Mouse (Mus musculus) gastrocnemius, postnatal 14 days (tissue): Measurements from ENCODE around the gene Dnajb14. TPM values are rescaled to one million over a fixed set of nuclear protein-coding genes. Genes with fewer than 3 reads are reported as not detected.
"Not testable (repeated sequence)": the region's sequence is repeated elsewhere in the genome, so short reads cannot be mapped to it uniquely, and the experiment has no call there.

ENCODE experiments used
- DNase-seq: peaks from one replicate; pipeline ENCODE4 v3.0.0; 2021; ENCODE audit warnings: mixed read lengths
- intact Hi-C: fragments of 180-260 bp; cut with DNase I; formaldehyde crosslinking; loops from one replicate; pipeline ENCODE4 v1.15.1; 2025; ENCODE audit warnings: low total_unique reads
- total RNA-seq, 2 experiments: library from RNA; stranded (reverse); gene quantifications; 2 replicates each; pipeline ENCODE4 v1.2.3; 2021

The Dnajb14 gene
- total RNA-seq, 2 experiments from 2014 or later, result 7.2 to 9.6 TPM

DNA sequence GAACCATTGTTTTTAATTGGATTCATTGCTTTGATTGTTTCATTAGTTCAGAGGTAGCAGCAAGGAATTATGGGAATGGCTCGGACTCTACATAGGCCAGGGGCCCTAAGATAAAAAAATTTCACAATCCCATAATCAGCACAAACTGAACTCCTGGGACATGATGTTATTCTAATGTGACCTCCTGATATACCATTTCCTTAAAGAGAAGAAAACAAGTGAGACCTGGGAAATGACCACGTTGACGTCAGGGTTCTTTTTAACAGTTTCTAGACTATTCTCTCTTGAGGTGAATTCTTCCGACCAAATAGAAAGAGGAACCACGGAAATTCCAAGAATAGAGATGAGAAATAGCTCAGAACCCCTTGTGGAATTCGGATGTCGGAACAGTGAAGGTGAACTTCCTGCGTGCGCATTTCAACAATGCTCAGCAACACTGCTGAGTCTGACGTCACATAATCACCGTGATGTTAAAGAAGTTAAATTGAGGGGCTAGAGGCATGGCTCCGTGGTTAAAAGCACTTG, 74.7 kb downstream of the Dnajb14 start:
- intact Hi-C loops, result no loop called here
- DNase-seq, result no peak

- DNase-seq, result no peak
- intact Hi-C loops, result no loop called here
Measured at GRCm38 (mm10) chr3:137943737-137944154, 76.3 kb downstream of the Dnajb14 start.

GRCm38 (mm10) chr3:137946827-137947226, 79.4 kb downstream of the Dnajb14 start:
- intact Hi-C loops, result no loop called here
- DNase-seq, result no peak

- intact Hi-C loops, result no loop called here
- DNase-seq, result no peak
Measured at GRCm38 (mm10) chr3:137947525-137947924, 80.0 kb downstream of the Dnajb14 start.

DNA sequence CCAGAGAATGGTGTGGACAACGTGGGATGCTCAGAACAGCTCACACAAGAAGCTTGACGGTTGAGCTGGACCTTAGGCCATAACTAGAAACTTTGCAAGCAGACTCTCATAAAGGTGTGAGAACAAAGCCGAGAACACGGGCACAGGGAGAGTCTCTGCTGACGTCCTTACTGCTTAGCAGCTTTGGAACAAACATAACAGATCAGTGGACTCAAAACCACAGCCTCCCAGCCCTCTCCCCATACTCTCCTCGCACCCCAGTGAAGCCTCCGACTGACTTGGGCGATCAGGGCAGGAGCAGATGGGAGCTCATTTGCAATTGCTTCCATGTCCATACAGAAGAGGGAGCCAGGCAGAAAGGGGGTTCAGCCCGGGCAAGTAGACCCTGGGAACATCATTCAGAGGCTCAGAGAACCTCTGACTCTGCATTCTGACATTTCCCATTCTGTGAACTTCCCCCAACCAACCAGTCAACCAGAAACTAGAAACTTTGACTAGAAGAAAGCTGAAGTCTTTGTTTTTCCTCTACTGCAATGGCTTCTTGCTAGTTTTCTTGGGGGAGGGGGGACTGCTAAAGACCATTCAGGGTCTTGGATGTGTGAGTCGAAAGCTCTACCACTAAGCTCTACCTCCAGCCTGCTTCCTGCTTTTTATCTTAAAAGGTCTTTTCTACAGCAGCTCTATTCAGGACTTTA, 82.9 kb downstream of the Dnajb14 start:
- intact Hi-C loops, result no loop called here
- no peak for DNase-seq

- intact Hi-C loops, DNase-seq: not testable (repeated sequence)
Measured at GRCm38 (mm10) chr3:137951302-137951701, 83.8 kb downstream of the Dnajb14 start.

GRCm38 (mm10) chr3:137951819-137952218, 84.3 kb downstream of the Dnajb14 start:
- intact Hi-C loops, result no loop called here
- DNase-seq, result no peak

DNA sequence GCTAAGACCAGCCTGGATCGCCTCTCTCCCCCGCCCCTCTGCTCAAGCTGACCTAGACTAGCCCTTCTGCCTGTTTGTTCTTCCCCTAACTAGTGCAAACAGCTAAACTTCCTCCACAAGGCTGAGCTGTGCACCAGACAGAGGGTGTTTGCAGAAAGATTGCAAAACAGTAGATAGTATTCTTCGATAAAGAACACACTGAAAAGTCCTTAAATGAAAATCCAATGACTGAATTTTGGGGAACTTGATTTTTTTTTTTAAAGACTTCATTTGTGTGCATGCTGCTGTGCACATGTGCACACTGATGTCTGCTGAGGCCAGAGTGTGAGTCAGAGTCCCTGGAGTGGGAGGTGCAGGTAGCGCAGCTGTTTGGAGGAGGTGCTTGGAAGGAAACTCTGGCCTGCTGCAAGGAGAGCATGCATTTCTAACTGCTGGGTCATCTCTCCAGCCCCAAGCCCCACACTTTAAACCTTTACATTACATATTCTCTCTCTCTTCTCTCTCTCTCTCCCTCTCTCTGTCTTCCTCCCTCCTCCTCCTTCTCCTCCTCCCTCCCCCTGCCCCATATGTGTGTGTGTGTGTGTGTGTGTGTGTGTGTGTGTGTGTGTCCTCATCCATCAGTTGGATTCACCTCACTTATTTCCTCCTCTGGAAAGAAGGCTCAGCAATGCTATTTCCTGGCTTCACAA, 84.9 kb downstream of the Dnajb14 start:
- DNase-seq, result peak; percentile 40
- intact Hi-C loops, result no loop called here

DNA sequence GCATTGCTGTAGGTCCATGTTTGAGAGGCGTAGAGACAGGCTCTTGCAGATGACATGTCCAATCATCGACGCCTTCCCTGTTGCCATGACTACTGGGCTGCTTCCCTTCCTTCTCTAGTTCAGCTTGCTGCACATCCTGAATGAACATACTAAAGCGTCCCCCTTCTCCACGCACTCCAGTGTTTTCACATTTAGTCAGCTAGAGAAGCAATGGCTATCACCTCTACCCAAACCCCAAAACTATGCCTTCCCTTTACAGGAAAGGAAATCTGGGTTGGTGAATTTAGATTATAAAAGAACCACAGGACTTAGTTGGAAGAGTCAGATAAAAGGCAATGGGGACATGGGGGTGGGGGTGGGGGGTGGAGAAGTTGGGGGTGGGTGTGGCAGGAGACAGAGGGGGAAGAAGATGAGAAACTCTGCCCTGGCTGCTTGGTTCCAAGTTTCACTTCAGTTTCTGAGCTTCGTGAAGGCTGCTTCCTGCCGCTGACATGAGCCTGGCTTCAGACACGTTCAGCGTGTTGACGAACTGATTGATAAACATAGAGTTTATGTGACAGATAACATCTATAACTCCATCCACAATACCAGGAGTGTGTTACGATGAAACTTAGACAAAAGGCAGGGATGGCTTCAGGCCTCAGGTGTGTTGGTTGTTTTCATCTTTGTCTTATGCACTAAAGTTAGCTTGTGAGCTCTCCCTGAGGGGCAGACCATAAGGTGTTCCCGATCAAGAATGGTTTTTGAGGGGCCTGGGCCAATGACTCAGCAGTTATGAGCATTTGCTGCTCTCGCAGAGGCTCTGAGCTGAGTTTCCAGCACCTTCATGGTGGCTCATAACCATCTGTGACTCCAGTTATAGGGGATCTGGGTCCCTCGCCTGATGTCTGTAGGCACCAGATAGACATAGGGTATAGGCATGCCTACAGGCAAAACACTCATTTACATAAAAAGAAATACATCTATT, 85.7 kb downstream of the Dnajb14 start:
- intact Hi-C loops, result no loop called here
- DNase-seq, result peak; percentile 36

DNA sequence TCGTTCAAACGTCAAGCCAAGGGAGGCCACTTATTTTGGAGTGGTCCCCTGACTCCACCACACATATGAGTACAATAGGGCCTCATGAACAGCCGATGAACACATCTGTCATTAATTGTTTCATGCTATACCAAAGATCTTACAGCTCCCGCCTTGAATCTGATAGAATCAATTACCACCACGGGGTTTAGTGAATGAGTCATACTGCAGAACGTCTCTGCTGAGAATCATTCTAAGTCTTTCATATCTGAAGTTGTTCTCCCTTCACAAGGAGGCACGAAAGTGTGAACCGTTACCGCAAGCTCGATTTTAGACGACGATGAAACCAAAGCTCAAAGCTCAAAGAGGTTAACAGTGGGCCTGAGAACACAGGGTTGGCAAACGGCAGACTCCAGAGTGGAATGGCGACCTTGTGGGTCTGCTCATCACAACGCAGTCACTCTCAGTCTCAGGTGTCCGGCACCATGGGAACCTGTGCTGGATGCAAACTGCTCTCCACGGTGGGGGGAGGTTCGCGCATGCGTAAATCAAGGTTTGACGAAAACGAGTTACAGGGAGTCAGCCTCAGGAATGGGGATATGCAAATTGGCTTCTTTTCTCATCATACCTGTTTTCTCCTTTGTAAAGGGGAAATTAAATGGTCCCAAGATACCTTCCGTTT, 86.9 kb downstream of the Dnajb14 start:
- intact Hi-C loops, result no loop called here
- no peak for DNase-seq

- DNase-seq, result no peak
- intact Hi-C loops, result no loop called here
Measured at GRCm38 (mm10) chr3:137955560-137956081, 88.1 kb downstream of the Dnajb14 start.

DNA sequence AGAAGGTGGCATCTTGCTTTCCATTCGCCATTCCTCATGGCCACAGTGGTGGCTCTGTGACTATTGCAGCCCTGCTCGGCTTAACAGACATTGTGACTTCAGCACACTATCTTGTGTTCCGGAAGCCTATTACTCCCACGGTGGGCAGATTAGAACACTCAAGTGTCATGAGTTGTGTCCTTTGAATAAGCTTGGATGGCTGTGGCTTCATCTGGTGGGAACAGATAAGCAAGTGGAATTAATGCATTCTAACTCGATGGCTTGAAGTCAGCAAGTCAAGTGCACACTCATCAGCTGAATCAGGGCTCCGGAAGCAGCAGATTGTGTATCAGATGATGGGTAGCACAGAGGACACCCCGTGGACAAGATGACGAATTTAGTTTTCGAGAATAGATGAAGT, 90.4 kb downstream of the Dnajb14 start:
- no peak for DNase-seq

DNA sequence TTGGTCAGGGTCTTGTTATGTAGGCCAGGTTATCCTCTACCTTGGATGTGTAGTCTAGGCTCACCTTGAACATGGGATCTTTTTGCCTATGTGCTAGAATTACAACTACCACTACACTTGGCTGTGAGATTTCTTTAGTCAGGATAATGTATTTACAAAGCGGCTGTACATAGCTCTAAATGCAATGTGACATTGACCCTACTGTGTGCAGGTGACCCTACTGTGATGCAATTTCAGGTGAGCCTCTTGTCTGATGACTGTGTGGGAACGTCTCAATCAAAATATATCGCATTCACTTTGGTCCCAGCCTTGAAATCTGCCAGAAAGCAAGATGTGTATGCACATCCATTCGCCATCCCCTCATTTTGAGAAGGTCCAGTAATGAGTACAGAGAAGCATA, 90.9 kb downstream of the Dnajb14 start:
- intact Hi-C loops, result no loop called here
- no peak for DNase-seq

More for the DNA sequence above, 90.4 kb downstream of the Dnajb14 start:
- intact Hi-C loops, result no loop called here

DNA sequence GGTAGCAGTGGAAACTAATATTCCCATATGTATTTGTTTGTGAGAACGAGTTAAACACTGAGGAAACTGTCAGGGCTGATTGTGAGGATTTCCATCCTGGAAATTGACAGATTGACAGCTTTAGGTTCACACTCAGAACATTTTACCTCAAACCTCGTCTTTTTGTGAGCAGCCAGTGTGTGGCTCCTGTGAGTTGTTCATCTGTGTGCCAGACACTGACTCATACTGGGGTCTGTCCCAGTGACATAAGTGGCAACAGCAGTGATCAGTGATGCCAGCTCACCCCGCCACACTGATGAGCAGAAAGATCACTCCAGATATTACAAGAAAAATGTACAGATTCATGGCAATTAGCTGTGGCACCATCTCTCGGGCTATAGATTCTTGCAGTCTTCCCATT, 92.0 kb downstream of the Dnajb14 start:
- intact Hi-C loops, result no loop called here
- DNase-seq, result no peak

DNA sequence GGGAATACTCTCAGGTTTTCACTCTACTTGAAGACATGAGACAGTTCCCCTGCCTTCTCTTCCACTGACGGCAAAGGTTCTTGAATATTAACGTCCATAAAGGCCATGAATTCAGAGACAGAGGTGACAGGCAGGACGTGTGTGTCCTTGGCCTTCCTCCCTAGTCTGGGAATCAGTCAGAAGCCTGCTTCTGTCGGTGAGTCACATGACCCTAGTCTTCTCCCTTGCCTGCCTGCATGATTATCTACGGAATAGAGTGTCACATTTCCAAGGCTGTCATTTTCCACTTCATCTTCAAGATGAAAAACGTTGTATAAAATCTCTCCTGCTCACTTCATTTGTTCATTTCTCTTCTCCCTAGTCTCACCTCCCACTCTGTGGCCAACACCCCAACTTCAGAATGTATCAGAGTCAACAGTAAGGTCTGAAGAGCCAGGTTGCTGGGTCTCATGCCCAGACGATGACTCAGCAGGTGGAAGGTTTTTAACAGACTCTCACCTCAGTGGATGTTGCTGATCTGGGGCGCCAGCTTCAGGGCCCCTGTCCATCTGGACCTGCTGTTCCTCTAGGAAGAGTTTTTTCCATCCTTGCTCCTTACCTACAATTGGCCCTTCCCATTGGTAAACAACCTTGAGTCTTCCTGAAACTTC, 94.4 kb downstream of the Dnajb14 start:
- intact Hi-C loops, result no loop called here
- DNase-seq, result no peak

- no peak for DNase-seq
- intact Hi-C loops, result no loop called here
Measured at GRCm38 (mm10) chr3:137963508-137963907, 96.0 kb downstream of the Dnajb14 start.

- DNase-seq, intact Hi-C loops: not testable (repeated sequence)
Measured at GRCm38 (mm10) chr3:137964014-137964413, 96.5 kb downstream of the Dnajb14 start.
